Mouse (Mus musculus): ENCODE data around the gene Creb3l2.

Creb3l2 gene

DNA sequence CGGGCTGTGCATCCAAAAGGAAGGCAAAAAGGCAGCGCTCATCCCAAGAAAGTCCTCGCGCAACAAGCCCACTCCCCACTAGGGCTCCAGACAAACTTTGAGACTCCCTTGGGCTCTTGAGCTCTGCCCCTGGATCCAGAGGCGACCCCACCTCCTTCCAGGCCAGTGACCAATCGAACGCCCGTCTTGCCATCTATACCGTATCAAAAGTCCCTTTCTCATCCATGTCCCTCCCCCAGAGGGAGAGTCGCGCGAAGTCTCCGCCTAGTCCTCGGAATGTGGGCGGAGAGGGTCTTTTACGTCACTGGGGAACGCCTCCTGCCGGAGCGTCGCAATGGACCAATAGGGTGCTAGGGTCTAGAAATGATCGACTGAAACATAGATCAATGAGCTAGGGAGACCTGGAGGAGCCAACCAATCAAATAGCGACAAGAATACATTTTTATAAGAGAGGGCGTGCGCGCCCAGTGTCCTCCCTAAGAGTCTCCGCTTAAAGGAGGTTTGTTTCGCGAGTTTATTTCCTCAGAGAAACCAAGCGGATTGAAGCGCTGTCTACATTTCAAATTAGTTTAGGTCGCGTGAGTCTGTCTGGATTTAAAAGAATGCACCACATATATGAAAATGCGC, at the start of gene Creb3l2:
Gene Creb3l2 (minus strand): TSS at position 106 of the 627 bp plus-strand sequence.
- DNase-seq = peak; percentile 95 to 97

DNA sequence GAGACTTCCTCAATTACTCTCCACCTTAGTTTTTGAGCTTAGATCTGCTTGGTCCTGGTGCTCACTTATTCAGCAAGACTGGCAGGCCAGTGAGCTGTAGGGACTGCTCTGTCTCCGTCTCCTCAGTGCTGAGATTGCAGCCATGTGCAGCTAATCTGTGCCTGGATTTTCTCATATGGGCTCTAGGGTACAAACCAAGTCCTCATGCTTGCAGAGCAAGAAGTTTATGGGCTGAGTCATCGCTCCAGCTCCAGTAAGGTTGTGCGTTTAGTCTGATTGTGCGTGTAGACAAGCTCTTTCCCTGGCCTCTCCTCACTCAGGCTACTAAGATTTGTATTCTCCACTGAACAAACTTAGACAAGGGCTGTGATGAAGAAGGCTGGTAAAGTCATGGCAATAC, 44.6 kb upstream of the Creb3l2 start:
- no peak for DNase-seq

DNA sequence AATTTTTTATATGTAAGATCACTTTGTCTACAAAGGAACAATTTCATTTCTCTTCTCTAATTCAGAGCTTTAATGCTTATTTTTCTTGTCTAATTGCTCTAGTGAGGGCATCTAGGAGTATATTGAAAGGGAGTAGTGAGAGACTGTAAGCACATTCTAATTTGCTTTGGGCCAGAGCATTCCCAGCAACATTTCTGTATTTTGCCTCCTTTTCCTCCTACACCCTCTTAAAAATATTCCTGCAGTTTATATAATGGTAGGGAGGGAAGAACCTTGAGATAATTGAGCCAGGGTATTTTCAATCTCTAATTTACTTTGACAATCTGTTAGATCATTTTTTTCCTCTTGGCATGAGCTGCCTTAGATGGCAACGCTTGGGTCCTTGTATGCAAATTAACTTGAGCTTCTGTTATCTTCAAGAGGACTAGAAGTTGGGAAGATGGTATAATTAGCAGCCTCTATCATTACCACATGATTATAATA, 42.7 kb upstream of the Creb3l2 start:
- DNase-seq = no peak

DNA sequence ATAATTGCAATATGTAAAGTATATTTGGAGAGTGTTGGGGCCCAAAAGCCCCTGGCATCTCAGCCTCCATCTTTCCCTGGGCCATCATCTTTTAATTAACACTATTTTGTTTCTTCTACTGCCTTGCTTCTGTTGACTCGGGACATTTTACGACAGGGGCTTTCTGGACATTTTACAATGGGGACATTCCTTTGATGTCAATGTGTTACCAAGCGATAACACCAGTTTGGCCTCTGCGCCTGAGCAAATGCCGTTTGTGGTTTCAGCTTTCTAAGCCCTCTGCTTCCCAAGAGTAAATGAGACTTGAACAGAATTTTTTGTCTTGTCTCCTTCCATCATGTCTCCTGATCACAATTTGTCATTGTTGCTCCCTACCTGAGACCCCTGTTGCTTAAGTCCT, 41.3 kb upstream of the Creb3l2 start:
- DNase-seq = no peak

DNA sequence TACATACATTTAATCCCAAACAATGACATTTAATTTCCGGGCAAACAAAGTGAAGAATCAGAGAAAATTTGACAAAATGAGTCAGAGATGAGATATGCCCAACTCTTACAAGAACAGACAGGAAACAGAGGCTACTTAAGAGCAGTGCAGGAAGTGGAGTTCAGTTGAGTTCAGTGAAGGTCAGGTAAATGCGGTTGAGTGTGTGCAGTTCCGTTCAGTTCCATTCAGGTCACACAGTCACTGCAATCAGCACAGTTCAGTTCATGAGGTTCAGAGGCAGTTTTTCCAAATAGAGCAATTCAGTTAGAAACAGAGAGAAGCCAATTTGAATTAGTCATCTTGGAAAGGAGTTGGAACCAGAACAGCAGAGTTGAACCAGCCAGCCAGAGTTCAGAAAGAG, 39.2 kb upstream of the Creb3l2 start:
- no peak for DNase-seq

DNA sequence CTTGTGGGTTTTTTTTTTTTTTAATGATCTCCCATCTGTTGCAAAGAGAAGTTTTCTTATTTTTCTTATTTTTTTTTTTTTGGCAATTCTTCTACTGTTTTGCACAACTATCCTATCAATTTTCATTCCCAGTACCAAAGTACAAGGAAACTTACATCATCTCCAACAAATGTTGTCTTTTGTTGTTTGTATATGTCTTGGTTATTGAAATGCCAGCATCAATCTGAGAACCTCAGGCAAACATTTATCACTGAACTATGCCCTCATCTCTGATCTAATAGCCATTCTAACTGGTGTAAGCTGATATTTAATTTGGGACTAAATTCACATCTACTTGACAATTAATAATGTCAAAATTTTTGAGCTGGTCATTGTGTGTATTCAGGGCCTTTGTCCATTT, 38.1 kb upstream of the Creb3l2 start:
- DNase-seq = no peak

DNA sequence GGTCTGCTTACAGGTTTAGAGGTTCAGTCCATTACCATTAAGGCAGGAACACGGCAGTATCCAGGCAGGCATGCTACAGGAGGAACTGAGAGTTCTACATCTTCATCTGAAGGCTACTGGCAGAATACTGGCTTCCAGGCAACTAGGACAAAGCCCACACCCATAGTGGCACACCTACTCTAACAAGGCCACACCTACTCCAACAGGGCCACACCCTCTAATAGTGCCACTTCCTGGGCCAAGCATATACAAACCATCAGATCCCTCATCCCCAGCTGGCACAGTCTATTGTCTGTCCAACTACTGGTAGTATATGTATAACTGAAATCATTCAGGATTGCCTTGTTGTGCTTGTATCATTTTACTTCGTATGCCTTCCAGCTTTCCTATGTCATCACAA, 36.5 kb upstream of the Creb3l2 start:
- DNase-seq = no peak

DNA sequence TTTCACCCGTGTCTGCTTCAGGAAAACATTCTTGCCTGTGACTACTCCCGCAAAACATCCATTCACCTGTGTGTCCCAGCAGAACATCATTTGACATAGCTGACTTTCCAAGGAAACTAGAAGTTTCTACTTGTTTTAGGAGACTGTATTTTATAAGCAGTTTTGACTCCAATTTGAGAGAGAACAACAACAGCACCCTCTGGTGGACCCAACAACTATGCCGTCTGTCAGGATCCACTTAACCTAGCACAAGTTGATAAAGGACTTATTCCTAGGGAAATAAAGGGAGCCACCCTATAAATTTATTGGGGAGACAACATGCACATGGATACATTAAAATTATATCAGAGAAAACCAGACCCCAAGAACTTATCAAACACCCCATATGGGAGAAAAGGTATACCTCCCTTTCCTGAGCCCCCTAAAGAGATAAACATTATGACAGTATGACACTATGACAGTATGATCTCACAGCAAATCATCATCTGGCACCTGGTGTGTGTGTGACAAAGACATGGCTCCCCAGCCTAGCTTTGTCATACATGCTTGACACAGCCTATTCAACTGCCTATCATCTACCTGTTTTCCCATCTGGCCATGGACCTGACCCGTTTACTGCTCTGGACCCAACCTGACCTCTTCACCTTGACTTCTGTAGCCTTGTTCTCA, 31.9 kb upstream of the Creb3l2 start:
- DNase-seq = peak; percentile 50 to 56

DNA sequence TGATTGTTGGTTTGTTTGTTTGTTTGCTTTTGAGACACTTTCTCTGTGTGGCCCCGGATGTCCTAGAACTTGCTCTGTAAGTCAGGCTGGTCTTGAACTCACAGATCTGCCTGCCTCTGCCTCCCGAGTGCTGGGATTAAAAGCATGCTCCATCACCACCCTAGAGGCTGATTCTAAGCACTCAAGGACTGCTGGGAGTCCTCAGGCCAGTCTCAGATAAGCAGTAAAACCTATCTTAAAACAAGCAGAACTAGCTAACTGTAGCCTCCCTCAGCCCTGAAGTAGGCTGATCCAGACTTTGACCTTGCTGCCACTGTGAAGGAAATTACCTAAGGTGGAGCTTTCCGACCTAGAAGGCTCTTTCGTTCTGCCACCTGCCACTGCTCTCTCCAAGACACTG, 28.3 kb upstream of the Creb3l2 start:
- no peak for DNase-seq

DNA sequence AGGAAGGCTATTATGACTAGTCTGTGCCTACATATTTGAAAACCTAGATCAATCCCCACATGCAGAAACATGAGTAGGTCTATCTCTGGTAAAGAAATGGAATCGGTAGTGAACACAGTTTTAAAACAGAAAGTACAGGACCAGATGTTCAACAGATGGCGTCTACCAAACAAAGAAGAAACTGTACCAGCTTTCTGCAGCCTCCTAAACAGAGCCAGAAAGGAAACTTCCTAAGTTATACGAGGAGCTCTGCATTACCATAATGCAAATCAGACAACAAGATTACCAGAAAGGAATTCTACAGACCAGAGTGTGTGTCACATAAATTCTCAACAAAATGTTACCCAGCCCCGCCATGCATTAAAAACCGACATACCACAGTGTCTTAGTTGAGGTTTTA, 23.9 kb upstream of the Creb3l2 start:
- no peak for DNase-seq

DNA sequence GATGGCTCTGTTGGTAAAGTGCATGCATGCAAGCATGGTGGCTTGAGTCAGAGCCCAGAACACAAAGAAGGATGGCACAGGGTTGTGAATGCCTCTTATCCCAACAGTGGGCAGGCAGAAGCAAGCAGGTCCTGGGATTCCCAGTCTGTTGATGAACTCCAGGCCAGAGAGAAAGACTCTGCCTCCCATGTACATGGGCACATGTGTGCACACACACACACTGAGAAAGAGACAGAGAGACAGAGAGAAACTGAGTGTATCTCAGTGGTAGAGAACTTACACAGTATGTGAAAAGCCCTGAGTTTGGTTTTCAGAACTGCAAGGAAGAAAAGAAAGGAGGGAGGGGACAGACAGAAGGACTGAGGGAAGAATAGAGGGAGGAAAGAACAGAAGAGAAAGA, 23.4 kb upstream of the Creb3l2 start:
- DNase-seq = no peak

DNA sequence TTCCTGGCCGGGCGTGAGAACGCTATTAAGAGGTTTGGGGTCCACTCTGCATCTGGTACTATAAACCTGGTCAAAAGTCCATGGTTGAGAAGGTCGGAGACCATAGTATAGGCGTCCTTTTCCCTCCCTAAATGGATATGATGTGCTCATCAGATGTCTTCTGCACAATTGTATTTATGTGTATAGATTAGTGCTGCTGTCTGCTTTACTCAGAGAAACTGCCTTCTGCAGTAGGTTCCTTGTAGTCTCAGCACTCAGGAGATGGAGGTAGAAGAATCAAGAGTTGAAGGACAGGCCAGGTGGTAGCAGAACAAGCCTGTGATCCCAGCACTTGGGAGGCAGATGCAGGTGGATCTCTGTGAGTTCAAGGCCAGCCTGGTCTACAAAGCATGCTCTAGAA, 22.6 kb upstream of the Creb3l2 start:
- no peak for DNase-seq

DNA sequence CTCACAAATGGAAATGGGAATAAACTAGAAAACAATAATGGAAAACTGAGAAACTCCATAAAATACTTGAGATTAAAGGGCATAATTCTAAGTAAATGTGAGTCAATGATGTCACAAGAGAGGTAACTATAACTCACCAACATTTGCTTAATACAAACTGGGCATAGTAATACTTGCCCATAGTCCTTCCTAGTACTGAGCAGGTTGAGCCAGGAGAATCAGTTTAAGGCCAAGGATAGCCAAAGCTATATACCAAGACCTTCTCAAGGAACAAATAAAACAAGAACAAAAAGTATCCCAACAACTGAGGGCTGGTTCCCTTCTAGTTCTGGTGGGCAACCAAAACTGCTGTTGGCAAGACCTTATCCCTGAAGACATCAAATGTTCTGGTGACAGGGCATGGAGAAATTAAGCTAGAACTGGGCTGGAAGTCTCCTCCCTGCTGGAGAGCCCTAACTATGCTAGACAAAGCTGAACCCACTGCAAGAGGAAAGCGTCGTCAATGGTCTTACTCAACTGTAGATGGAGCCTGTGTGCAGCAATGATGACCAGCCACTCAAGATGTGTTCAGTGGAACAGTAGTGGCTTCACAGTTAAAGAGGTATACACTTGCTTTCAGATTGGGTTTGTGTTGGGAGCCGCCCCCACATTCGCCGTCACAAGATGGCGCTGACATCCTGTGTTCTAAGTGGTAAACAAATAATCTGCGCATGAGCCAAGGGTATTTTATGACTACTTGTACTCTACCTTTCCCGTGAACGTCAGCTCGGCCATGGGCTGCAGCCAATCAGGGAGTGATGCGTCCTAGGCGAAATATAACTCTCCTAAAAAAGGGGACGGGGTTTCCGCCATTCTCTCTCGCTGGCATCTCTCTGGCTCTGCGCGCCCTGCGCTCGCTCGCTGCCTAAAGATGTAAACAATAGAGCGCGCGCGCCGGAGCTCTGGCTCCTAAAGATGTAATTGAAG, 21.9 kb upstream of the Creb3l2 start:
- DNase-seq = peak; percentile 55 to 76

DNA sequence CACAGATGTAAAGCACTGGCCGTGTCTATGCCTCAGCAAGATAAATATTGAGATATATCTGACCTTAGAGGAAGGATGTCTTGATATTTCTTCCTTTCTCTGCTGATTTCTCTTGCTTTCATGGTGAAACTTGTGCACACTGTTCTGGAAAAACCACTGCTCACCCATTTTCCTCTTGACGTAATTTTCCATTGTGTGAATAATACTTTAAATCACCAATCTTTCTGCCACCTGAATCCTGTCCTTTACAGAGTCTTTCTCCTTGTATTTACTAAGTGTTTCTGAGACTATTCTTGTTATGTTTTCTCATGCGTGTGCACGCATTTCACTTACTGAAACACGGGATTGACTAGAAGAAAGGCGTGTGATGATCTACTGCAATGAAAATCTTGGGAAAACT, 18.7 kb upstream of the Creb3l2 start:
- DNase-seq = no peak

DNA sequence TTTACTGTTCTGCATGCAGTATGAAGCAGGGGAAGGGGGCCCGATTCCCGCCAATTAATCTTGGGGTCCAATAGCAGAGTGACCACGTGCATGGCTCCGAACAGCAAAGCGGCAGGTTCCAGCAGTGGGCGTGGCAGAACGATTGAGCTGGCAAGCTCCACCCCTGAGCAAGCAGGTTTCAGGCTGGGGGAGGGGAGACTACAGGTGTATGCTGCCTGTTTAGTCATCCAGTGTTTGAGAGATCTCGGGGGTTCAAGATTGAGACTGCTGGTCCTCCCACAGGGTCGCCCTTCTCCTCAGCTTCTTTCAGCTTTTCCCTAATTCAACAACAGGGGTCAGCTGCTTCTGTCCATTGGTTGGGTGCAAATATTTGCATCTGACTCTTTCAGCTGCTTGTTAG, 17.7 kb upstream of the Creb3l2 start:
- DNase-seq = peak in 1 of 2 experiments; percentile 17

DNA sequence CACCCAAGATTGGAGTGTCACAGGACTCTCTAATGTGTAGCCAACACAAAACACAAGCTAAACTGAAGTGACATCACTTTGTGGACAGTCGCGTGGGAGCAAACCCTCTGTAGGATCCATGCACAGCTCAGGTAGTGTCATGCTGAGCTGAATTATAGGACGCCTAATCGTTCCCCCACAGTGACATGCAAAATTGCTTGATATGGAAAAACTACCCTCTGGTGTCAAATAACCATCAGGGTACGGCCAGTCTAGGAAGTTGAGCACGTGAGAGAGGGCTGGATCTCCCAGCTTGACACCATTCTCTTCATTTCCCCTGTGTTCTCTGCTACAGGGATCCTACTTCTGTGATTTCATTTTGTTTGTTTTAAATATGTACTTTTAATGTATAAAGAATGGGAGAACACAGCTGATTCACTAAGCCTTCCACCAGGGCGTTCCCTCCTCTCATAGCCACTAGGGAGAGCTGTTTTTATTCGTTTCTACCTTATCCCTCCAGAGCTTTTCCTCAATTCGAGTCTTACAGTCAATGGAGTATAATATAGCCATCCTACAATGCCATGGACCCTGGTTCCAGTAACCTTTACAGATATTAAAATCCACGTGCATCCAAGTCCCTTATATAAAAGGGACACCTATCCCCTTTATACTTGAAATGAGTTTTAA, 16.2 kb upstream of the Creb3l2 start:
- no peak for DNase-seq

DNA sequence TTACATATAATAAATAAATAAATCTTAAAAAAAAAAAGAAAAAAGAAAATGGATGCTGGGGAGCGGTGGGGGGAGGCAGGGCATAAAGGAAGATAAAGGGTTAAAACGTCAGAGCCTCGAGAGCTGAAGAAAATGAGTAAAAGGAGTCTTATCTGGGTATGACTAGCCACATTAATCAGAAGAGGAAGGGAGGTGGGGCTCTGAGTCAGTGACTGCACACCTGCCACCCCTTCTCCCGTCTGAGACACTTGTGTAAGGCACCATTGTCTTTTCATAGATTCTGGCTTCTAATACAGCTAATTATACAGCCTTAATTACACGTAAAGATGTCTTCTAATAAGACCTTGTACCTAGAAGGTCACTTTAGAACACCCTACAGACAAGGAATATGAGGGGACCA, 13.6 kb upstream of the Creb3l2 start:
- DNase-seq = no peak

DNA sequence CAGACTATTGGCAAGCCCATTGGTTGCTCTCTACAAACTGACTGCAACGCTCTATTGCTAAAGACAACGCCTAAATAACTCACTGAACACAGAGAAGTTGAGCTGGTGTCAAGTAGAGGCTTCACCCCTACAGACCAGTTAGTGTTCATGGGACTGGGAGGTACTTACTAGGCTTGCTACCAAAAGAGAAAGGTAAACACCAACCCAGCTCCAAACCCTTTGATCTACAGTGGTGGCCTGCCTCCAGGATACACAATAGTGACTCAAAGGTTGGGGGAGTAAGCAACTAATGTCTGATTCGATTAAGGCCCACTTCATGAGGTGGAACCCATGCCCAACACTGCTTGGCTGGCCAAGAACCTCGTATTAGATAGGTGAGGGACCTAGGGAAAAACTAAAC, 11.1 kb upstream of the Creb3l2 start:
- no peak for DNase-seq

DNA sequence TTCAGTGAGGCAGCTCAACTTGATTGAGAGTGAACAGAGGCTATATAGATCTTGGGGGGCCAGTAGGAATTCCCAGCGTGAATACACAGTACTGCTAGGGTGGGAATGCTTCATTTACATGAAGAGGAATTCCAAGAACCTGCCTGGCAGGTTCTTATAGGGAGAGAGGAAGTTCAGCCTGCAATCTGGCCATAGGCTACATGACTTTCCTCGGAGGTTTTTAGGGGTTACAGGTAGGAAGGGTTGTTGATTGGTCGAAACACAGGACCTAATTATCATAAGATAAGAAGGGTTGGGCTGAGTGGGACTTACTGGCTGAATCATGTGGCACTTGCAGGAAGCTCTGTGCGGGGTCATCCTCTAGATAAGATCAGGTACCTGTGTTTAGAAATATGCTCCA, 9.7 kb upstream of the Creb3l2 start:
- DNase-seq = no peak

DNA sequence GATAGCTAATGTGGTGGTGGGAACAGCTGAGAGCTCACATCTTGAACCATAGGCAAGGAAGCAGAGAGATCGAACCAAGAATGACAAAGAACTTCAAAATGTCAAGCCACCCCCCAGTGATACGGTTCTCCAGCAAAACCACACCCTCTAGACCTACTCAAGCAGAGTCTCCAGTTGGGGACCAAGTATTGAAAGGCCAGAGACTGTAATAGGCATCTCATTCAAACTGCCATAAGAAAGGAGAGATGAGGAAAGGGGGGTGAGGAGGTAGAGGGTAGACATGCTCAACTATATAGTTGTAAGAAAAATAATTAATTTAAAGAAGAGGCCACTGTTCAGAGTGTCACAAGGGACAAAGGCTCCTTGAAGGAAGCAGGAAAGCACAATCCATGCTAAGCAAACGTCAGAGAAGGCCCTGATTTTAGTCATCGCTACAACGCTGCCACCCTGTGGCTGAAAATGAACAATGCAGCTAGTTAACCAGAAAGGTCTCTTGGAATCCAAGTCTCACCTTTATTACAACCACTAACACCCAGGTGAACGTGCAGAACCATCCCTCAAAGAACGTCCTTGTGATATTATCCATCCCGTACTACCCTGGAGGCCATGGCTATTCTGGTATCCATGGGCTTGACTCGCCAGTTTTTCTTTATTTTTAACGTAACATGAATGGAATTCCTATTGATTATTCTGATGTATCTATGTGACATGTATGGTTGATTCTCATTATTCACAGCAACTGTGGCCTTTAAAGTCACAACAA, 5.9 kb upstream of the Creb3l2 start:
- DNase-seq = peak; percentile 83 to 84

DNA sequence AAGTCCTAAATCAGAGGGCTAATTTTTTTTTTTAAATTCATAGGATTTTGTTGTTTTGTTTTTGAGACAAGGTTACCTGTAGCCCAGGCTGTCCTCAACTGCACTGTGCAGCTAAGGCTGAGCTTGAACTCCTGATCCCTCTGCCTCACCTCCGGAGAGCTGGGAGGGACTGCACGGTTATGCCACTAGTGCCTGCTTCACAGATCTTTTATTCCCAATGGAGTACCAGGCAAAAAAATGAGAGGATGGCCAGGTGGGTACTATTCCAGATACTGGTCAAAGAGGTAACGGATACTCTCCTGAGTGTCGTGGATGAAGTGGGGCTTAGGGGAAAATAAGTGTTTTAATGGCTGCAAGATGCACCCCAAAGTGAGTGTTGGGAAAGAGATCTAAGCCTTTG, 835 bp upstream of the Creb3l2 start:
- DNase-seq = no peak

Data from kidney, postnatal 4 days (tissue).